Mouse (Mus musculus) lung, postnatal 36 days (tissue): ENCODE measurements around the gene Sf3a3.
A peak's percentile ranks its signal among the peaks of the same experiment; 100 is the strongest.

Source experiments
- DNase-seq: peaks from one replicate; pipeline ENCODE4 v3.0.0; 2022; ENCODE audit warnings: mixed read lengths

Sf3a3 gene

GRCm38 (mm10) chr4:124741376-124742343 lies 27.1 kb downstream of the Sf3a3 start, which contains the start of gene Inpp5b:
Inpp5b (plus strand) TSS chr4:124741850.
- peak; percentile 92 for DNase-seq

- no peak for DNase-seq
Observed at GRCm38 (mm10) chr4:124742839-124743238, 28.3 kb downstream of the Sf3a3 start.

GRCm38 (mm10) chr4:124746577-124746976 lies 32.0 kb downstream of the Sf3a3 start:
- DNase-seq = no peak

- DNase-seq = peak; percentile 34
Observed at GRCm38 (mm10) chr4:124747851-124748250, 33.3 kb downstream of the Sf3a3 start.

- peak; percentile 99 for DNase-seq
Observed at GRCm38 (mm10) chr4:124751300-124752250, 37.0 kb downstream of the Sf3a3 start.

- DNase-seq = peak; percentile 89
Observed at GRCm38 (mm10) chr4:124752281-124753199, 38.0 kb downstream of the Sf3a3 start.

- no peak for DNase-seq
Observed at GRCm38 (mm10) chr4:124755526-124755925, 41.0 kb downstream of the Sf3a3 start.

- DNase-seq = peak; percentile 70
Observed at GRCm38 (mm10) chr4:124759305-124759811, 44.8 kb downstream of the Sf3a3 start.

- DNase-seq = no peak
Observed at GRCm38 (mm10) chr4:124761201-124761600, 46.6 kb downstream of the Sf3a3 start.

GRCm38 (mm10) chr4:124762858-124763452 lies 48.4 kb downstream of the Sf3a3 start:
- DNase-seq = no peak

- peak; percentile 23 for DNase-seq
Observed at GRCm38 (mm10) chr4:124765802-124766565, 51.4 kb downstream of the Sf3a3 start.

GRCm38 (mm10) chr4:124766566-124766940 lies 52.0 kb downstream of the Sf3a3 start:
- no peak for DNase-seq

- no peak for DNase-seq
Observed at GRCm38 (mm10) chr4:124768963-124769591, 54.5 kb downstream of the Sf3a3 start.

GRCm38 (mm10) chr4:124770624-124771023 lies 56.0 kb downstream of the Sf3a3 start:
- DNase-seq = no peak

GRCm38 (mm10) chr4:124772125-124772524 lies 57.5 kb downstream of the Sf3a3 start:
- peak; percentile 77 for DNase-seq

- DNase-seq = no peak
Observed at GRCm38 (mm10) chr4:124773449-124773848, 58.9 kb downstream of the Sf3a3 start.

- DNase-seq = no peak
Observed at GRCm38 (mm10) chr4:124773995-124774394, 59.4 kb downstream of the Sf3a3 start.

GRCm38 (mm10) chr4:124774429-124774828 lies 59.9 kb downstream of the Sf3a3 start:
- no peak for DNase-seq

- DNase-seq = no peak
Observed at GRCm38 (mm10) chr4:124781361-124781760, 66.8 kb downstream of the Sf3a3 start.
